Mouse (Mus musculus): Measurements from ENCODE around the gene Ccnf. TPM values are rescaled to one million over a fixed set of nuclear protein-coding genes. Genes with fewer than 3 reads are reported as not detected.

Gene Ccnf
- total RNA-seq (2023): 11.6 to 14.8 TPM (median 13.2 TPM) in 4 replicates

DNA sequence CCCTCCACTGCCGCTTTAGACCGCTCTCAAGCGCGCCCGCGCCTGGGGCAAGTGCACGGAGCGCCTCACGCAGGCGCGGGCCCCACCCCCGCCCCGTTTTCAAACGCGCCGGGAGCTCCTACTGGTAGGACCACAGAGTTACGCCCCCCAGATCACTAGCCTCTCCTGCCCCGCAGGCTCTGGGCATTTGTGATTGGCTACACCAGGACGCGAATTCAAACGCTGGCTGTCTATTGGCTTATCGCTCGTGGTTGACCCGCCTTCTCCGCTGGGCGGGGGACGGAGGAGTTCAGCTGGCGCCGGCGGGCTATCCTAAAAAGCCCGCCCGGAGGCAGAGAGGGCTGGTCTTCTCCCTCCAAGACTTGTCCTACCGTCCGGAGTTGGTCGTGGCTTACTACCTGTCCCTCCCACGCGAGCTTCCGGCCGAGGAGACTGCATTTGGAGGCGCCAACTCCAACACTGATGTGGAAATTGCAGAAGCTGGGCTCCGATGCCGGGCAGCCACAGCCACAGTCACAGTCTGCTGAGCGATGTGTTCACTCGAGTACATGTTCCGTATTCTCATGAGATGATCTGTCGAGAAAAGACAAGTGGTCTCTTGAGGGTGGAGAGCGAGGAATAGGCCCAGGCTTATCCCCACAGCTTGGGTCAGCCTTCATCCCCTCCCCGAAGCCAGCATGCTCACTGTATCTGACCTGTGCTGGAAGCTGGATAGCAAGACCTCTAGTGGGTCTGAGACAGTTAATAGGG is at the start of gene Ccnf:
TSS of gene Ccnf (minus strand) at position 165 of the 750 bp plus-strand sequence.

DNA sequence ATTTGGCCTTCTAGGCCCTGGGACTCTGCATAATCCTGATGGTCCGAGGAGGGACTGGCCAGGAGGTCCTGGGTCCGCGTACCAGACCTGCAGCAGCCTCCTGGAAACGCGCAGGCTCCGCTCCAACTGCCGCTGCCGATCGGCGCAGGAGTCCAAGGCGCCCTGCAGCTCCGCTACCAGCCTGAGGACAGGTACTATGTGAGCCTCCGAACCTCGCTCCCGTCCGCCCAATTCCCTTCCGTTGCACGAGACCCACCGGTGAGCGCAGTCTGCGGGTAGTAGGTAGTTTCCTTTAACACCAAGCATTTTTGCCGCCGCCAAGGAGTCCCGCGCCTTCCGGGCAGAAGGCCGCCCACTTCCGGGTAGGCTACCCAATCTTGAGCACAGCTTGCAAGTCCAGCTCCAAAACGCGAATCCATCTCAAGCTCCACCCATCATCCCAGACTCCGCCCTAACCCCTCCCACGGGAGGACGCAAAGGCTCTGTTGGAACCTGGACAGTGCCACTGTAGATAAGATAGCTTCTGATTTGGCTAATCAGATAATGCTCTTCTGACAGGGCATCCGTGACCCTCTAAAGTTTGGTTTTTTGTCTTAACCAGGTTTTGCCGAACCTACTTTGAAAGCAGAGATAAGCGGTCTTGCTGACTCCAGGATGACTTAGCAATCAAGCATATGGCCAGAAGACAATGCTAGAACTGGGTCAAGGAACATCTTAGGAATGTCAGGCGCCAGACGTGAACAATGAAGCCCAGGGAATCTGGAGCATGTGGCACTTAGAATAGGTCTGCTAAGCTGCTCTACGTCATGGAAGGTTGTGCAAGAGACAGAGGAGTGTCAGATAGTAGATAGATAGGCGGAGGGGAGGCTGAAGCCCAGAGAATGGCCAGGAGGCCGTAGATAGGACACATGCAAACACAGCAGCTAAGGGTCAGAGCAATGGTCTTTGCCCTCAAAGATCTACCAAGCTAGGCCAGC is 30.6 kb downstream of the Ccnf start, which contains the start of gene Tedc2:
TSS of gene Tedc2 (minus strand) at position 417 of the 977 bp plus-strand sequence.

DNA sequence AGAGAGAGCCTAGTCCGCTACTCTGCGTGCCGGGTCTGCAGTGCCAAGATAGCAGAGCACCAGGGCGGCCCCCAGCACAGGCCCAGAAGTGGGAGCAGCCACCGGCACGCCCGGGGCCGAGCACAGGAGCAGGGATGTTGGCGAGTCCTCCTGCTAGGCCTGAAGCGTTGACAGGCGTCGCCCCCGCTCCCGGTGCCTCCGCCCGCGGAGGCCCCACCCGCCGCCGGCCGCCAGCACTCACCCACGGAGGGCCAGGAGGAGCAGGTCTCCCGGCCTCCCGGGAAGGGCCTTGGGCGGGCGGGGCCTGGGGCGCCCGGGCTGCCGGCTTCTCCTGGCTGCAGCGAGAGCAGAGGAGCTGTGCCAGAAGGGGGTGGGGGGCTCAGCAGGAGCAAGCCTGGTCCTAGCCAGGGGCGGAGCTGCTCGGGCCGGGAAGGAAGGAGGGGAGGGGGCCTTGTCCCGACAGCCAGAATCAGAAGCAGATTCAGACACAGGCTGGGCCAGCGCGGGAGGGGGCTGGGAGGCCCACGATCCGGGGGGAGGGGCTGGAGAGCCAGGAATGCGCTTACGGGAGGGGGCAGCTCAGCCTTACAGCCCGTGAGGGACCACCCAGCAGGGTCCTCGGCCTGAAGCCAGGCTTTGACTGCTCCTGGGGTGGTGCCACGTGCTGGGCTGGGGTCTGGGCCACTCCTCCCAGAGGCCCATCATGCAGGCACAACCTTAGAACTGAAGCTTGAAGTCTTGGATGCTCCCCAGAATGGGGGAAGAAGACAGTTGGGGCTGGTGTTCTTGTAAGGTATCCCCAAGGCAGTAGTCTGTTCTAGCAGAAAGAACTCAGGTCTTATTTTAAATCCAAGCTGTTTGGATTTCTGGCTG is 42.0 kb downstream of the Ccnf start, which contains the start of gene Ntn3:
TSS of gene Ntn3 (minus strand) at position 489 of the 873 bp plus-strand sequence.

DNA sequence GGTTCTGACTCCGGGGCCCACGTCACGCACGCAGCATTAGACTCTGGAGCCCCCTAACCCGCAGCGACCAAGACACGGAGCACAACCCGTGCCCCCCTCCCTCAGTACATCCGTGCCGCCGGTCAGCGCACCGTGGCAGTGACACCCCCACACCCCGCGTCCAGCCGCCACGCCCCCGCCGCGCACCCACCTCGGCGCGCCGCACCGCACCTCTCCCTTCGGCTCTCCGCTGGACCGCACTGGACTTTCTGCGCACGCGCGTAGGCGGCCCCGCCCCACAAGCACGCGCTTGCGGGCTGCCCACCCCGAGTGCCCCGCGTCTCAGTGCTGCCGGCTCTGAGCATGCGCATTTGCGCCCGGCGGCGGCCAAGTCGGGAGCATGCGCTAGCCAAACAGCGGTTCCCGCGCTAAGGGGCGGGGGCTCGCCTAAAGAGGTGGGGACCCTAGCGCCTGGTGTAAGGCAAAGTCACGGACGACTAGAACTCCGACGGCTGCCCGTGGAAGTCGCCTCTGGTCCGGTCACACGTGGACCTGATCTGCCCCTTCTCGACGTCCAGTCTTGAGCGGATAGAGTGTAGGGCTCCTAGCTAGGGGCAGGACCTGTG is 45.9 kb downstream of the Ccnf start, which contains the start of gene Tbc1d24:
TSS of gene Tbc1d24 (minus strand) at position 279 of the 605 bp plus-strand sequence.

Other genes starting within 250 kb of the Ccnf start
- gene Prss27, start 213.3 kb downstream of the Ccnf start, total RNA-seq (2023): not detected in 4 replicates
- 29.6 to 31.8 TPM (median 29.9 TPM) in 4 replicates for gene Kctd5, start 178.0 kb downstream of the Ccnf start, total RNA-seq (2023)
- gene Pdpk1, start 100.6 kb downstream of the Ccnf start, total RNA-seq (2023): 65.9 to 81.7 TPM (median 72.0 TPM) in 4 replicates
- gene Amdhd2, start 87.7 kb downstream of the Ccnf start, total RNA-seq (2023): 29.6 to 42.8 TPM (median 37.1 TPM) in 4 replicates
- gene Atp6v0c, start 81.8 kb downstream of the Ccnf start, total RNA-seq (2023): 229 to 274 TPM (median 247 TPM) in 4 replicates
- 1.8 to 2.4 TPM (median 2.2 TPM) in 4 replicates for gene Tbc1d24, start 45.9 kb downstream of the Ccnf start, total RNA-seq (2023)
- 0.18 to 0.38 TPM (median 0.35 TPM) in 4 replicates for gene Ntn3, start 42.0 kb downstream of the Ccnf start, total RNA-seq (2023)
- gene Tedc2, start 30.6 kb downstream of the Ccnf start, total RNA-seq (2023): 7.4 to 10.9 TPM (median 8.2 TPM) in 4 replicates
- gene Abca17, start 99.6 kb upstream of the Ccnf start, total RNA-seq (2023): 0.27 to 0.57 TPM (median 0.50 TPM) in 3 of 4 replicates, not detected in the other
- 52.3 to 57.4 TPM (median 55.0 TPM) in 4 replicates for gene Abca3, start 100.5 kb upstream of the Ccnf start, total RNA-seq (2023)
- 155 to 180 TPM (median 162 TPM) in 4 replicates for gene Rnps1, start 163.1 kb upstream of the Ccnf start, total RNA-seq (2023)
- 21.7 to 37.3 TPM (median 25.2 TPM) in 4 replicates for gene Eci1, start 175.2 kb upstream of the Ccnf start, total RNA-seq (2023)
- gene Dnase1l2, start 191.6 kb upstream of the Ccnf start, total RNA-seq (2023): 5.2 to 8.2 TPM (median 6.5 TPM) in 4 replicates
- 53.5 to 67.6 TPM (median 60.7 TPM) in 4 replicates for gene E4f1, start 218.8 kb upstream of the Ccnf start, total RNA-seq (2023)
- 14.3 to 17.9 TPM (median 16.6 TPM) in 4 replicates for gene Pgp, start 218.9 kb upstream of the Ccnf start, total RNA-seq (2023)
- 0.91 to 1.0 TPM in 2 of 4 replicates, not detected in the others for gene Bricd5, start 222.4 kb upstream of the Ccnf start, total RNA-seq (2023)
- gene Mlst8, start 227.6 kb upstream of the Ccnf start, total RNA-seq (2023): 16.1 to 24.1 TPM (median 21.4 TPM) in 4 replicates
- gene Caskin1, start 237.1 kb upstream of the Ccnf start, total RNA-seq (2023): not detected in 4 replicates